Mouse (Mus musculus) cerebral cortex, adult 2 months (tissue): ENCODE results near the gene Gm3095.

Source experiments
- WGBS: fragments of 180-500 bp; shearing (Covaris S2); methylation state at CpG from one replicate; pipeline ENCODE4 v1.1.7; 2018; 5-methylcytosine and 5-hydroxymethylcytosine counted together

Gene Gm3095

GRCm38 (mm10) chr14:3963247-3963646 is at the start of gene Gm3095:
Gene Gm3095, plus strand, starts transcription at chr14:3963547.
- WGBS: no CpG with 5 or more reads among the region's 2 CpGs

GRCm38 (mm10) chr14:3931456-3931855 is 31.9 kb upstream of the Gm3095 start, which contains the start of gene Gm3029:
Gene Gm3029, plus strand, starts transcription at chr14:3931756.
- WGBS: 80% methylated on average over 1 of the region's 2 CpGs

- WGBS: 86% methylated on average over 1 of the region's 3 CpGs
Measured at GRCm38 (mm10) chr14:3998094-3998493, 34.7 kb downstream of the Gm3095 start, which contains the start of gene Gm3099. Gene Gm3099, plus strand, starts transcription at chr14:3998394.
